Mouse (Mus musculus) kidney, postnatal 14 days (tissue): ENCODE measurements at regions not wholly inside any gene's neighbourhood (a gene's known extent, or its start where the extent isn't known, plus 50 kb on each side); places are given as distances from the start of the nearest gene placed in this dataset.

Experiments
- DNase-seq: peaks from one replicate; pipeline ENCODE4 v3.0.0; 2022; ENCODE audit warnings: mixed read lengths

- no peak for DNase-seq
These were observed 93.4 kb upstream of the Ankrd50 start for GRCm38 (mm10) chr3:38577890-38578628.

GRCm38 (mm10) chr3:38573594-38573993 is 89.0 kb upstream of the Ankrd50 start:
- DNase-seq: no peak

GRCm38 (mm10) chr3:38572159-38572558 is 87.5 kb upstream of the Ankrd50 start:
- DNase-seq: no peak

- no peak for DNase-seq
These were observed 86.6 kb upstream of the Ankrd50 start for GRCm38 (mm10) chr3:38571224-38571623.

- no peak for DNase-seq
These were observed 84.4 kb upstream of the Ankrd50 start for GRCm38 (mm10) chr3:38569001-38569400.

- DNase-seq: no peak
These were observed 83.9 kb upstream of the Ankrd50 start for GRCm38 (mm10) chr3:38568596-38568975.

GRCm38 (mm10) chr3:38567946-38568595 is 83.4 kb upstream of the Ankrd50 start:
- DNase-seq: no peak

GRCm38 (mm10) chr3:38566576-38566975 is 81.9 kb upstream of the Ankrd50 start:
- DNase-seq: no peak

GRCm38 (mm10) chr3:38564844-38565243 is 80.2 kb upstream of the Ankrd50 start:
- no peak for DNase-seq

- no peak for DNase-seq
These were observed 79.7 kb upstream of the Ankrd50 start for GRCm38 (mm10) chr3:38564364-38564763.

- peak; percentile 31 for DNase-seq
These were observed 76.5 kb upstream of the Ankrd50 start for GRCm38 (mm10) chr3:38561186-38561585.

- no peak for DNase-seq
These were observed 71.3 kb upstream of the Ankrd50 start for GRCm38 (mm10) chr3:38555939-38556338.

GRCm38 (mm10) chr3:38553470-38554043 is 68.9 kb upstream of the Ankrd50 start:
- no peak for DNase-seq

- DNase-seq: peak; percentile 21
These were observed 62.4 kb upstream of the Ankrd50 start for GRCm38 (mm10) chr3:38547032-38547431.

- DNase-seq: no peak
These were observed 60.9 kb upstream of the Ankrd50 start for GRCm38 (mm10) chr3:38545501-38545896.

- no peak for DNase-seq
These were observed 60.3 kb upstream of the Ankrd50 start for GRCm38 (mm10) chr3:38544718-38545500.

GRCm38 (mm10) chr3:38543816-38544215 is 59.2 kb upstream of the Ankrd50 start:
- DNase-seq: no peak

GRCm38 (mm10) chr3:38541296-38541695 is 56.7 kb upstream of the Ankrd50 start:
- DNase-seq: peak; percentile 42

- DNase-seq: no peak
These were observed 53.7 kb upstream of the Ankrd50 start for GRCm38 (mm10) chr3:38538309-38538708.

- no peak for DNase-seq
These were observed 53.1 kb upstream of the Ankrd50 start for GRCm38 (mm10) chr3:38537770-38538169.
